Mouse (Mus musculus): ENCODE data around the gene Arf4. TPM values are rescaled to one million over a fixed set of nuclear protein-coding genes. Genes with fewer than 3 reads are reported as not detected.

The Arf4 gene
- 194 and 203 TPM in 2 replicates for polyA plus RNA-seq (2012; ENCODE audit: insufficient read depth, insufficient read length, missing spikeins)

DNA sequence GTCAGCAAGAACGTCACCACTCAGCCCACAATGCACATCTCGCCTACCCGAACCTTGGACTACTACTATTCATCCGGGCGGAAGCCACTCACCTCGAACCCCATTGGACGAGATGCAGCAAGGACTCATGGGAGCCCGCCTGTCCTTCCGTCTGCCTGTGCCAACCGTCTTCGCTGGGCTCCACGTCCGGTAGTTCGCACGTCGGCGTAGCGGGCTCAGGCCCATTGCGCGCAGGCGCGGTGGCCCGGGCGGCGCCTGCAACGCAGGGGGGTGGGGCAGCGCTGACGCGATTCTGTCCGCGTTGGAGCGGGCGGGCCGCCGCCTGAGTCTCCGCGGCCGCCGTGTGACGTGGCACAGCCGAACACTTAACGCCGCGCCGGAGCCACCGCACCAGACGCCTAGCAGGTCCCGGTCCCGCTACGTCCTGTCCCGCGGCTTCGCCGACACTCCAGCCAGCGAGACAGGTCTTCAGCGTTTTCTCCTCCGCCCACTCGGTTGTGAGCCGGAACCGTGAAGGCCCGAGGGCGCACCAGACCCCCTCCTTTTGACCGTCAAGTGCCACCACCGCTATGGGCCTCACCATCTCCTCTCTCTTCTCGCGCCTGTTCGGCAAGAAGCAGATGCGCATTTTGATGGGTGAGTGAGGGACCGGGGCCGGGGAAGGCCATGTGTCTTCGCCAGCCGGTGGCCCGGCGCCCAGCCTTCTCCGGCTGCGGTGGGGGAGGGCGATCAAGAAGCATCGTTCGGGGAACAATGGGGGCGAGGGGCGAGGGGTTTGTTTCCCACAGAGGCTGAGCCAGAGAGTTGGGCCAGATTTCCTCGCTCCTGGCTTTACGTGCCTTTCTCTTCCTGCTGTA lies at the start of gene Arf4:
Gene Arf4 (plus strand): TSS at position 224 of the 857 bp plus-strand sequence.
- Histone ChIP-seq H3K4me1 (ENCODE audit: control insufficient read depth, insufficient read depth, insufficient read length, low read length) (peaks cover 2% of the 10 kb centered on the region), H3K27ac (replicated peaks; ENCODE audit: low read depth, low read length) (peak within 1 kb of the TSS; percentile 96), H3K4me3 (ENCODE audit: insufficient read depth, low read depth, low read length) (peak within 1 kb of the TSS; percentile 89)

DNA sequence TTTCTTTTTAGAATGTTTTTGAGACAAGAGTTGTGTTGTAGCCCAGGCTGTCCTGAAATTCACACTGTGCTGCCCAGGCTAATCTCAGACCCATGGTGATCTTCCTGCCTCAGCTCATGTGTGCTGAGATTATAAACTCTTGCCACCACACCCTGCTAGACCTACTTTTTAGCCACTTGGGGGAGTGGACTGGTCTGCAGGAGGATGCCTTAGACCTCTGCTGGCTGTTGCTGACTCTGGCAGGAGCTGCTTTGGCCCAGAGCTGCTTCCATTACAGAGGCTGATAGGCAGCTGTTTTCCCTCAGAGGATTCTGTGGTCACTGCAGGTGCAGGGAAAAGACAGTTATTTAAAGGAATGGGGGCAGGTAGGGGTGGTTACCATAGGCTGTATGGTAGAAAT lies 46.5 kb upstream of the Arf4 start:
- no peak overlapping the region for H3K4me3 ChIP-seq (ENCODE audit: insufficient read depth, low read depth, low read length)
- peaks cover 5% of the 10 kb centered on the region for H3K4me1 ChIP-seq (ENCODE audit: control insufficient read depth, insufficient read depth, insufficient read length, low read length)
- no peak overlapping the region for H3K27ac ChIP-seq (replicated peaks; ENCODE audit: low read depth, low read length)

DNA sequence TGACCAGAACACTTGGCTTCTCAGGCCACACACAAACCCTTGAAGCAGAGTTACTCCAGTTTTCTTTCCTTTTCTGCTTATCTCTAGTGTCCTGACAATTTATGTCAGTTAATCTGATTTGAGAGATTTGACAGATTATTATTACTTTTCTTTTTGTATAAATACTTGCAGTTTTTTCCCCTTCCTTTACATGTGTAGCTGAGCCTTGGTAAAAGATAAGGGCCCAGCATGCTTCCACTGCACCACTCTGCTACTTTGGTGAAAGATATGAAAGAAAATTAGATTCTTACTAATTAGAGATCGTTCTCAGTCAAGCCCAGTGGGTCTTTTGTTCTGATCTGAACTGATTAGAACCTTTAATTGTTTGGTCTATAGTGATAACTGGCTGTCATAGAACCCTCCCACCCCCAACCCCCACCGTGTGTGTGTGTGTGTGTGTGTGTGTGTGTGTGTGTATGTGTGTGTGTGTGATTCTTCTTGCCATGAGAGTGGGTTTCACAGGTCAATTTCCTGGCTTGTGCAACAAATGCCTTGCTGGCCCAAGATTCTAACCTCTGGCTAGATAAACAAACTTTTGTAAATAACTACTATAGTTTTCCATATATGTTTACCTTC lies 44.5 kb upstream of the Arf4 start:
- no peak overlapping the region for H3K27ac ChIP-seq (replicated peaks; ENCODE audit: low read depth, low read length)
- H3K4me1 ChIP-seq (ENCODE audit: control insufficient read depth, insufficient read depth, insufficient read length, low read length), result peaks cover 2% of the 10 kb centered on the region; the same call in 1 of the 2 replicates
- no peak overlapping the region for H3K4me3 ChIP-seq (ENCODE audit: insufficient read depth, low read depth, low read length)

- no peaks in the 10 kb centered on the region for H3K4me1 ChIP-seq (ENCODE audit: control insufficient read depth, insufficient read depth, insufficient read length, low read length)
- no peak overlapping the region for H3K27ac ChIP-seq (replicated peaks; ENCODE audit: low read depth, low read length)
- H3K4me3 ChIP-seq (ENCODE audit: insufficient read depth, low read depth, low read length), result no peak overlapping the region
Measured at GRCm38 (mm10) chr14:26595167-26595566, 42.7 kb upstream of the Arf4 start.

DNA sequence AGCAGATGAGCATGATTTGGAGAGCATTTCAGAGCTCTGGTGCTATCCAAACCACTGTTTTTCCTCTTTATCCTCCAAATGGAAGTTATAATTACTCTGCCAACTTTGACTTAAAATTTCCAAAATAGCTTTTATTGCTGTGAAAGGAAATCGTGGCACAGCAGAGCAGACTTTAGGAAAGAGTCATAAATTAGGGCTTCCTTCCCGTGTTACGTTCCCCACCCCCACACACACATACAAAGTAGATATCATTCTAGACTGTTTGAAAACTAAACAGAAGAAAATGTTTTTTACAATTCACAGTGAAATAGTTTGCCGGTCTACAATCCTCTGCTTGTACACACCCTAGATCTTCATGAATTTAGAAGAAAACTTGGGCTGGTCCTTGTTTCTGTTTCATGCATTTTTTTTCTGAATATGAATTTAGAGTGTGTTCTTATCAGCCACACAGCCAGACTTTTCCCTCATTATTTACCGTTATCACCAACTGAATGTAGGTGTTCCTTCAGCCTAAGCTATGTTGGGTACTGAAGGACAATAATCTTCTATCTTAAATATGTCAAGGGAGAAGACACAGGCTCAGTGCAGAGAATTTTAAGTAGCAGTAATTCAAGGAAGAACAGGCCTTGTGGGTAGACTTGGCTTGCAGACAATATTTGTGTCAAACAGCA lies 42.0 kb upstream of the Arf4 start:
- no peak overlapping the region for H3K4me3 ChIP-seq (ENCODE audit: insufficient read depth, low read depth, low read length)
- no peak overlapping the region for H3K27ac ChIP-seq (replicated peaks; ENCODE audit: low read depth, low read length)

GRCm38 (mm10) chr14:26605354-26605753 lies 32.5 kb upstream of the Arf4 start:
- Histone ChIP-seq H3K4me1 (ENCODE audit: control insufficient read depth, insufficient read depth, insufficient read length, low read length) (no peaks in the 10 kb centered on the region), H3K27ac (replicated peaks; ENCODE audit: low read depth, low read length) (no peak overlapping the region), H3K4me3 (ENCODE audit: insufficient read depth, low read depth, low read length) (no peak overlapping the region)

More for the DNA sequence above, 42.0 kb upstream of the Arf4 start:
- no peaks in the 10 kb centered on the region for H3K4me1 ChIP-seq (ENCODE audit: control insufficient read depth, insufficient read depth, insufficient read length, low read length)

DNA sequence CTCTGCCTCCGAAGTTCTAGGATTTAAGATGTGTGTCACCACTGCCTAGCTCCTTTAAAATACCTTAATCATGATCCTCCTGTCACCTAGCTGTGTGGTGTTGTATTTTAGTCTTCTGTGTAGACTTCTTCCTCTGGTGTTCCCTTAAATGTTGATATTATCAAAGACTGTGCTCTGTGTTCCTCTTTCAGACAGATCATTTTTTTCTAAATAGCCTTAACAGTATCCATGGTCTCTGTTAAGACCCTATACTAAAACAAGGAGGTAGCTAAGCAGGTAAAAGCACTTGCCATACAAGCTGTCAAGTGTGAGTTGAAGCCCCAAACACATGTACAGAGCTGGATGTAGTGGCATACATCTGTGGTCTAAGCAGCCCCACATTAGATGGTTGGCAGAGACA lies 28.2 kb upstream of the Arf4 start:
- Histone ChIP-seq H3K27ac (replicated peaks; ENCODE audit: low read depth, low read length) (no peak overlapping the region), H3K4me1 (ENCODE audit: control insufficient read depth, insufficient read depth, insufficient read length, low read length) (no peaks in the 10 kb centered on the region), H3K4me3 (ENCODE audit: insufficient read depth, low read depth, low read length) (no peak overlapping the region)

GRCm38 (mm10) chr14:26610689-26611088 lies 27.2 kb upstream of the Arf4 start:
- H3K4me3 ChIP-seq (ENCODE audit: insufficient read depth, low read depth, low read length), result no peak overlapping the region
- H3K27ac ChIP-seq (replicated peaks; ENCODE audit: low read depth, low read length), result no peak overlapping the region
- H3K4me1 ChIP-seq (ENCODE audit: control insufficient read depth, insufficient read depth, insufficient read length, low read length), result no peaks in the 10 kb centered on the region

DNA sequence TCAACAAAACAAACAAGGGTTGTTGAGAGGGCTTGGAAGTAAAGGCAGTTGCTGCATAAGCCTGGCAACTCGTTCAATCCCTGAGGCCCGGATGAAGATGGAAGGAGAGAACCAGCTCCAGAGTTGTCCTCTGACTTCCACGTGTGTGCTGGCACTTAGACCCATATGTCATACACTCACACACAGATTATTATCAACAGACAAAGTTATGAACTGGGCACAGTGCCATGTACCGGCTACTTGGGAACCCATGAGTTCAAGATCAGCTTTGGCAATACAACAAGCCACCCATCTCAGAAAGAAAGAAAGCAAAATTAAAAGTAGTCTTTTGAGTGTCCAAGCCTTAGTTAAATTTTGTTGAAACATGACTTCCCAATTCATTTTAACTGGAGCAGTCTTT lies 12.6 kb upstream of the Arf4 start:
- no peaks in the 10 kb centered on the region for H3K4me1 ChIP-seq (ENCODE audit: control insufficient read depth, insufficient read depth, insufficient read length, low read length)
- no peak overlapping the region for H3K4me3 ChIP-seq (ENCODE audit: insufficient read depth, low read depth, low read length)
- no peak overlapping the region for H3K27ac ChIP-seq (replicated peaks; ENCODE audit: low read depth, low read length)

- Histone ChIP-seq H3K4me3 (ENCODE audit: insufficient read depth, low read depth, low read length) (no peak overlapping the region), H3K4me1 (ENCODE audit: control insufficient read depth, insufficient read depth, insufficient read length, low read length) (no peaks in the 10 kb centered on the region), H3K27ac (replicated peaks; ENCODE audit: low read depth, low read length) (peak overlapping the region; percentile 31; the same call in 1 of the 2 replicates)
Measured at GRCm38 (mm10) chr14:26626605-26627140, 11.2 kb upstream of the Arf4 start.

DNA sequence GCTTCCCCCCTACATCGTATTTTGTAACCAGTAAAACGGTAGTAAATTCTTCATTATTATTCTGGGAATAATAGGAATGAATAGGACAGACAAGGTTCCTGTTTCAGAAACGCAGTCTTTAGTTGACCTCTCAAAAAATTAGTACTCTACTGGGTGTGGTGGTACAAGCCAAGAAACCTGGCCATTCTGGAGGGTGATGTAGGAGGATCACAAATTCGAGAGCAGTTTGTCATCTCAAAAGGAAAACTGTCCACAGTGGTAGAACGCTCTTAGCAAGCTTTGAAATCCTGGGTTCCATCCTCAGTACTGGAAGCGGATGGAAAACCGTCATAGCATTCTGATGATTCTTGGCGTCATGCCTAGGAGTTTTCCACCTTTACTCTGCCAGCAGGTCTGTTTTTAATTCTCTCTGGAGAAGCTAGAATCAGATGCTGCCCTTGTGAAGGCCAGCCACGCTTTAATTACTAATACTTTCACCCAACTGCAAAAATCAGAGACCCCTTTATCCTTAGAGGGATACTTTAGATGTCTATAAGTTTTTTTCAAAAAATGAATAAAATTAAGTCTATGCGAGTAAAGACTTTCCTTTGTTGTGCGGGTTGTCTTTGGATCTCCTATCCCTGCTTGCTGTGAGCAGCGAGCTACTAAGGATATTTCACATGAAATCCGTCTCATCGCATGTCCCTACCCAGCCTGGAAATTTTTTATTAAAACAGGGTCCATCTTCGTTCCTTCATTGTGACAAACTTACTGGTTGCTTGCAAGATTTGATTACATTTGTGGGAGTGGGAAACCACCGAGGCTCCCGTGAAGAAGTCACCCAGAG lies 636 bp upstream of the Arf4 start:
- Histone ChIP-seq H3K4me1 (ENCODE audit: control insufficient read depth, insufficient read depth, insufficient read length, low read length) (no peaks in the 10 kb centered on the region), H3K27ac (replicated peaks; ENCODE audit: low read depth, low read length) (peak overlapping the region; percentile 96)

DNA sequence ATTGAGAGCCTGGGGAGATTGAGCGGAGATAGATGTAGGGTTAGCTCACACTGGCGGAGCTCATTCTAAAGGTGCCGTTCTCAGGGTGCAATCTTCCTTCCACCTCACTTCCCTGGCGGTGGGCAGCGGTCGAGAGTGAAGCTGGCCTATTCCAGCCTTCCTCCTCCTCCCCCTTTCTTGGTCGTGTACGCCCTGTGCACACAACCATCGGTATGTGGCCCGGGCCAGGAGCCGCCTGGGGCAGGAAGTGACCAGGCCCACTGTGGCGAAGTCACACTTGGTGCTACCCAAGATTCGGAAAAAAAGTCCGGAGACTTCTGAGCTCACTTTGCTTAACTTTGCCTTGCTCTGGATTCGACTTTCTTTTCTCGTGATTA lies 822 bp downstream of the Arf4 start:
- Histone ChIP-seq H3K4me1 (ENCODE audit: control insufficient read depth, insufficient read depth, insufficient read length, low read length) (peaks cover 3% of the 10 kb centered on the region), H3K27ac (replicated peaks; ENCODE audit: low read depth, low read length) (peak overlapping the region; percentile 96), H3K4me3 (ENCODE audit: insufficient read depth, low read depth, low read length) (peak overlapping the region; percentile 89)

More for the DNA sequence above, 636 bp upstream of the Arf4 start:
- peak overlapping the region; percentile 67 for H3K4me3 ChIP-seq (ENCODE audit: insufficient read depth, low read depth, low read length)

- Histone ChIP-seq H3K4me1 (ENCODE audit: control insufficient read depth, insufficient read depth, insufficient read length, low read length) (peaks cover 3% of the 10 kb centered on the region), H3K4me3 (ENCODE audit: insufficient read depth, low read depth, low read length) (peak overlapping the region; percentile 89), H3K27ac (replicated peaks; ENCODE audit: low read depth, low read length) (peak overlapping the region; percentile 47; the same call in 1 of the 2 replicates)
Measured at GRCm38 (mm10) chr14:26639251-26639650, 1.4 kb downstream of the Arf4 start.

DNA sequence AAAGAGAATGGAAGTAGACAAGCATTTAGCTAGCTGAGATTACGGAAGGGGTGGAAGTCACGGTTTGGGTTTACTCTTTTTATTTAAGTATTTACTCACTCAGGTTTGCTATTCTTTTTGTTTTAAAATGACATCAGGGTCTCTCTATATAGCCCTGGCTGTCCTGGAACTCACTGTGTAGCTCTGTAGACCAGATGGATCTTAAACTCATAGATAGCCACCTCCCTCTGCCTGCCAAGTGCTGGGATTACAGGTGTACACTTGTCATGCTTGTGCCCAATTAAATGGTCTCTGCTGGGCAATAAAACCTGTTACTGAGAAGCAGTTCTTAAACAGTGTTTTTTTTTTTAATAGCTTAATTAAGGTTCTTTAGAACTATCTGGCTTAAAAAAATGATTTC lies 2.1 kb downstream of the Arf4 start:
- no peak overlapping the region for H3K27ac ChIP-seq (replicated peaks; ENCODE audit: low read depth, low read length)
- H3K4me1 ChIP-seq (ENCODE audit: control insufficient read depth, insufficient read depth, insufficient read length, low read length), result peaks cover 3% of the 10 kb centered on the region
- peak overlapping the region; percentile 38 for H3K4me3 ChIP-seq (ENCODE audit: insufficient read depth, low read depth, low read length)

Data from brown adipose tissue, adult 24 weeks (tissue).